Comparison of ENCODE assay signal across 9 mouse cellular contexts in the genomic region with DNA sequence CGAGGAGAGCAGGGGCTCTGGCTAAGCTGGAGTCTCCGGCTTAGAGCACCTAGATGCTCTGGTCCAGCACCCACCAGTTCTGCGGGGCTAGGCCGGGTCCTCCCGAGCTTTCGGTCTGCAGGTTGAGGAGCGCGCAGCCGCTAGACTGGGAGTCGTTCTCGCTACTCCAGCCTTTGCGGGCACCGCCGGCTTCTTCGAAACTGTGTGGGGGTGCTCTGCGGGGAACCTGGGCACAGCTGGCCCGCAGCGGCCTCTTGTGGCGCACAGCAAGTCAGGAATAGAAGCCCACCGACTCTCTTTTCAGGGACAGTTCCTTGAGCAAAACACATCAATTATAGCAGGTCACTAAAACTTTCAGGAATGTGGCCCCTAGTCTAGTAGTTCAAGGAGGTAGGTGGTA. TPM values are rescaled to one million over a fixed set of nuclear protein-coding genes. Genes with fewer than 3 reads are reported as not detected.
A peak's percentile ranks its signal among the peaks of the same experiment; 100 is the strongest.
DNase-seq lines count a peak whose midpoint lies in the region; ATAC-seq and TF ChIP-seq lines count a peak whose summit lies in the region.
"Had no signal": no experiment of that assay in that cellular context is flagged by ENCODE, and none has a peak within 500 bp of the region (broad histone marks: within the 10 kb centered on the region; RNA-seq: fewer than 3 reads in every experiment).

No protein-coding gene starts in this region.

- no peaks in the 10 kb centered on the region for H3K9me3 ChIP-seq in liver, embryonic 12.5 days (replicated peaks)

- H3K27ac ChIP-seq in layer of hippocampus, adult 2 months, result no peak overlapping the region
- H3K27ac ChIP-seq in liver, embryonic 12.5 days, result no peak overlapping the region
- H3K27ac ChIP-seq: macrophage had no signal

- H3K4me1 ChIP-seq in liver, embryonic 12.5 days, result peaks cover 25% of the 10 kb centered on the region

- H3K9ac ChIP-seq in liver, embryonic 12.5 days, result no peak overlapping the region

- ATAC-seq in liver, embryonic 12.5 days, result no peak
- ATAC-seq in erythroid progenitor cell, adult 5-6 weeks (replicated peaks; ENCODE audit: low FRiP score, poor library complexity, severe bottlenecking), result no peak

- peak; percentile 69 for TF ChIP-seq CTCF in layer of hippocampus, adult 2 months (conservative IDR thresholded peaks at IDR 0.05)

- H3K4me2 ChIP-seq in liver, embryonic 12.5 days, result peak overlapping the region; percentile 42

- H3K4me3 ChIP-seq in layer of hippocampus, adult 2 months, result peak overlapping the region; percentile 25; the same call in 1 of the 2 replicates
- H3K4me3 ChIP-seq in liver, embryonic 12.5 days, result peak overlapping the region; percentile 28

- peaks cover 95% of the 10 kb centered on the region for H3K27me3 ChIP-seq in liver, embryonic 12.5 days (replicated peaks)
- H3K27me3 ChIP-seq in splenic B cell, adult 2 months (ENCODE audit: control insufficient read depth, insufficient read depth, low read length, poor library complexity, severe bottlenecking), result no peaks in the 10 kb centered on the region; the same call in none of the 2 replicates

- 2% methylated on average over 20 of the region's 20 CpGs for WGBS in liver, embryonic 12.5 days (ENCODE audit: insufficient replicate concordance)

- H3K36me3 ChIP-seq in liver, embryonic 12.5 days, result no peaks in the 10 kb centered on the region
- H3K36me3 ChIP-seq in splenic B cell, adult 2 months (ENCODE audit: control insufficient read depth, insufficient read depth, low read length, poor library complexity, severe bottlenecking), result no peaks in the 10 kb centered on the region

- no peak for DNase-seq in layer of hippocampus, adult 2 months (ENCODE audit: low spot score in 2 of 2)
- no peak for DNase-seq in layer of hippocampus, postnatal 25 days (ENCODE audit: extremely low spot score in 1 of 2, low spot score in 1 of 2)
- DNase-seq in brain, adult 2 months (ENCODE audit: low read depth, low spot score), result peak; percentile 47
- DNase-seq in heart, postnatal 4 days, result peak; percentile 62
- peak; percentile 37 for DNase-seq in splenic B cell, adult 2 months (ENCODE audit: low read depth, low spot score)
- no peak for DNase-seq in cerebellum, adult 11 months

RNA-seq across cellular contexts. Expression of a gene that starts 3.5 kb away (rescaled TPM):
- total RNA-seq in layer of hippocampus, adult 2 months (2021), result under 1 TPM in 1 of 2 experiments, not detected in 1; 0.46 TPM
- total RNA-seq in layer of hippocampus, postnatal 25 days (2021), result under 1 TPM; 0.63 to 0.79 TPM
- 10 to 100 TPM; 43.2 to 54.1 TPM for total RNA-seq in heart, postnatal 4 days (2021)
- 0.79 and 1.3 TPM in 2 replicates for polyA plus RNA-seq in liver, embryonic 12.5 days (2016; fragmentation: Nextera tagmentation; extraction: Ambion mirVana)
- not detected in 2 replicates for total RNA-seq in erythroid progenitor cell, adult 5-6 weeks (2015; ENCODE audit: low replicate concordance)
- not detected in 2 replicates for total RNA-seq in erythroid progenitor cell, adult 5-6 weeks (2017; ENCODE audit: low replicate concordance)

RNA-seq across cellular contexts. Expression of a gene that starts 4.3 kb away (rescaled TPM):
- not detected for total RNA-seq in layer of hippocampus, adult 2 months (2021)
- total RNA-seq in layer of hippocampus, postnatal 25 days (2021), result not detected
- total RNA-seq in heart, postnatal 4 days (2021), result 1 to 10 TPM; 2.4 to 3.7 TPM
- not detected in 2 replicates for polyA plus RNA-seq in liver, embryonic 12.5 days (2016; fragmentation: Nextera tagmentation; extraction: Ambion mirVana)
- total RNA-seq in erythroid progenitor cell, adult 5-6 weeks (2015; ENCODE audit: low replicate concordance), result not detected in 2 replicates
- not detected in 2 replicates for total RNA-seq in erythroid progenitor cell, adult 5-6 weeks (2017; ENCODE audit: low replicate concordance)
- polyA plus RNA-seq: macrophage had no signal

RNA-seq across cellular contexts. Expression of a gene that starts 10.8 kb away (rescaled TPM):
- 10 to 100 TPM; 22.8 to 24.9 TPM for total RNA-seq in layer of hippocampus, adult 2 months (2021)
- 10 to 100 TPM; 25.8 to 26.2 TPM for total RNA-seq in layer of hippocampus, postnatal 25 days (2021)
- total RNA-seq in heart, postnatal 4 days (2021), result 100 to 1,000 TPM; 280 to 281 TPM
- 28.1 and 34.1 TPM in 2 replicates for polyA plus RNA-seq in liver, embryonic 12.5 days (2016; fragmentation: Nextera tagmentation; extraction: Ambion mirVana)
- total RNA-seq in erythroid progenitor cell, adult 5-6 weeks (2015; ENCODE audit: low replicate concordance), result not detected in 2 replicates
- 3.9 TPM in 1 of 2 replicates, not detected in the other for total RNA-seq in erythroid progenitor cell, adult 5-6 weeks (2017; ENCODE audit: low replicate concordance)

RNA-seq across cellular contexts. Expression of a gene that starts 41.0 kb away (rescaled TPM):
- 10 to 100 TPM; 10.2 to 11.0 TPM for total RNA-seq in layer of hippocampus, adult 2 months (2021)
- total RNA-seq in layer of hippocampus, postnatal 25 days (2021), result 10 to 100 TPM in 1 of 2 experiments, 1 to 10 TPM in 1; 7.0 to 12.5 TPM
- 10 to 100 TPM; 17.1 to 17.2 TPM for total RNA-seq in heart, postnatal 4 days (2021)
- 28.5 and 29.2 TPM in 2 replicates for polyA plus RNA-seq in liver, embryonic 12.5 days (2016; fragmentation: Nextera tagmentation; extraction: Ambion mirVana)
- 2.1 and 2.9 TPM in 2 replicates for total RNA-seq in erythroid progenitor cell, adult 5-6 weeks (2015; ENCODE audit: low replicate concordance)
- total RNA-seq in erythroid progenitor cell, adult 5-6 weeks (2017; ENCODE audit: low replicate concordance), result 0.64 and 3.6 TPM in 2 replicates

Comparison
In these comparisons a context has a peak if more than half of its experiments do, and no peak if none do; other contexts are left out.
1. DNase-seq: peak in brain, adult 2 months (single experiment), heart, postnatal 4 days (single experiment) and splenic B cell, adult 2 months (single experiment); none in layer of hippocampus, adult 2 months (0 of 2), layer of hippocampus, postnatal 25 days (0 of 2) and cerebellum, adult 11 months (single experiment).
2. RNA of a gene that starts 3.5 kb away (total RNA-seq): 43.2 to 54.1 TPM in heart, postnatal 4 days; 0.63 to 0.79 TPM in layer of hippocampus, postnatal 25 days, 0.46 TPM in layer of hippocampus, adult 2 months and not detected in erythroid progenitor cell, adult 5-6 weeks; every median in the first group is over 10 times any median in the second.
3. RNA of a gene that starts 10.8 kb away (total RNA-seq): 280 to 281 TPM in heart, postnatal 4 days; 25.8 to 26.2 TPM in layer of hippocampus, postnatal 25 days, 22.8 to 24.9 TPM in layer of hippocampus, adult 2 months and 3.9 TPM in erythroid progenitor cell, adult 5-6 weeks; every median in the first group is over 10 times any median in the second.